Mouse (Mus musculus): ENCODE results near the gene Hs3st2.
A peak's percentile ranks its signal among the peaks of the same experiment; 100 is the strongest.

Hs3st2 gene

DNA sequence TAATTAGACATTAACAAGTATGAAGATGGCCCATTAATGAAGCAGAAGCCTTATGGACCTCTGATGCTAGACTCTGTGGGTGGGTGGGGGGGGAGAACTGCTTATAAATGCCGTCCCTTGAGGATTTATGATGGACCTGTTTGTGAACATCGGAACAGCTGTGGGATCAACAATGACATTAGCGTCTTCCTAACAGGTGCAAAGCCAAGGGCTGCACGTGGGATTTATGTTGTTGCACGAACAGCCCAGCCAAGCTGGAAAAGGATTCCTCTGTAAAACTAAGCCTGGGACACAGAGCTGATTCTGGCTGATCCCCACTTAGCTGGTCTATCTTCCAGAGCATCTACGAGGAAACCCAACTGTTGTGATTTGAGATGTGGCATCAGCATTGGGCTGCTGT is 69.0 kb downstream of the Hs3st2 start:
- DNase-seq, result no peak

DNA sequence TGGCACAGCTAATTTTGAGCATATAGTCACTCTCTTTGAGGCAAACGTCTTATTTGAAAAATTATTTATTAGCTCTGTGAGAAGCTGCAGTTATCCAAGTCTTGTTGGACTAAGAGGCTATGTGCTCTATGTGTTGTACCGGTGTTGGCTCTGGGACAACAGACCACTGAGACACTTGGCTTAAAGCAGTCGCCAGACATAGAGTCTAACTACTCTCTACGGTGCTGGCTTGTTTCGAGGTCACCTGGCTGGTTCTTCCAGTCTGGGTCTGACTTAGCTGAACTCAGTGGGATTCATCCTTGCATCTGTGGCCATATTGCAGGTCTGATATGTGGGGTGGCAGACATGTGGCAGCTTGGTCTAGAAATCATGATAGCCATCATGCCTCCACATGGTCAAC is 72.8 kb downstream of the Hs3st2 start:
- DNase-seq, result no peak

DNA sequence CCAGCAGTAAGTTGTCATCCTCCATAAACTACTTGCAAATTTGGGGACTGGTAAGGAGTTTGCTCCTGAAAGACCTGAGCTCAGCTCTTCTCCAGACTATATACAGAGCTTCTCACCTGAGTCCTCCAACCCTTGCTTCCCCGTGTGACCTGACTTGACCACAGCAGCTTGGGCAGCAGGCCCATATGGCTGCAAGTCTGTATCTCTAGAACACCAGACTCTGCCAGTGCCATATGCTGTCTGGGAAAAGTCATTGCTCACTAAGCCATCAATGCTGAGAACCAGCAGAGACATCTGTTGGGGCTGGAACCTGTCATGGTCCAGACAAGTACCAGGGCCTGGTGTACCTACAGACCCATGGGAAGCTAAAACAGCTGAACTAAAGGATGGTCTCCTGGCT is 73.5 kb downstream of the Hs3st2 start:
- DNase-seq, result no peak

DNA sequence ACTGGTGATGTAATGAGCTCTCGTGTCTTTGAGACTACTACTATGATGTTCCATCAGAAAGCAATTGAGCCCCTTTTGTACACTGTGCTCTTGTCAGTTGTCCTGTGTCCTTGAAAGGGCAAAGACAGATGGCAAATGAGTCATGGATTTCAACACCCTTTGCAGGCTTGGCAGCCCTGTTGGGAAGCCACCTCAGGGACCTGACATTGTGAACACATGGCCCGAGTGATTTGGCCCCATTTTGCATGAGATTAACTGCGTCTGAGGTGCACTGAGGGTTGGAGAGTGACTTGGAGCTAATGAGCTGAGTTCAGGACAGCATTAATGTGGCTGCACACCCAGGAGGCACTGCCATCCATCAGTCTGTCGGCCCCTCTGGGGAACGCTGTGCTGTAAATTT is 74.7 kb downstream of the Hs3st2 start:
- no peak for DNase-seq

DNA sequence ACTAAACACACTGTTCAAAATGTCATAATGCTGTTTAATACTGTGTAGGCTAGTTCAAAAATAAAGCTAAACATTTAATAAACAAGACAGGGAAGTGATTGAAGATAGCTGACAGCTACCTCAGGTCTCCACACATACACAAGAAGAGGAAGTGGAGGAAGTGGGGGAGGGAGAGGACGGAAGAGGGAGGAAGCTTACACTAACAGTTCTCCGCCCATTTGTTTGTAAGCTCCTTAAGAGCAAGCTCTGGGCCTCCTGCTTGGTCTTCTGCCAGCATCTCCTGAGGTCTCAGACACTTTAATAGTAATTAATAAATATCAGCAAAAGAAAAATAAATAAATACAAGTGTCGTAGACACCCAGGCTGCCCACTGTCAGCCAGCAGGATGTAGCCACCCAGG is 77.8 kb downstream of the Hs3st2 start:
- DNase-seq, result peak; percentile 39

DNA sequence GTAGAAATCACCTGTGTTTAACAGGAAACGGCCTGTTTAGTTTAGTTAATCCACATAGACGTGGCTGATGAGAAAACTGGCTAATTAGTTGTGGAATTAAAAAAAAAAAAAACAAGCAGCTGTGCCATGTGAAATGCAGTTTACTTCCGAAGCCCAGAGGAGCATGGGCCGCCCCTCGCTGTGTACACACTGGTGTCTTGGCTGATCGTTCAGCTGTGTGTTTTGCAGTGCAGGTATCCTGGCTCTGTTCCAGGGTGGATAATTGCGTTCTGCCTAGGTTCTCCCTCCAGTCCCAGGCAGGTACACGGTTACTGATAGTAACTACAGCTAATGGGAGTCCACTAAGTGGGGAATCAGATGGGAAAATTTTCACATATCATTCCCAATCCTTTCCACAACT is 86.6 kb downstream of the Hs3st2 start:
- DNase-seq, result no peak

DNA sequence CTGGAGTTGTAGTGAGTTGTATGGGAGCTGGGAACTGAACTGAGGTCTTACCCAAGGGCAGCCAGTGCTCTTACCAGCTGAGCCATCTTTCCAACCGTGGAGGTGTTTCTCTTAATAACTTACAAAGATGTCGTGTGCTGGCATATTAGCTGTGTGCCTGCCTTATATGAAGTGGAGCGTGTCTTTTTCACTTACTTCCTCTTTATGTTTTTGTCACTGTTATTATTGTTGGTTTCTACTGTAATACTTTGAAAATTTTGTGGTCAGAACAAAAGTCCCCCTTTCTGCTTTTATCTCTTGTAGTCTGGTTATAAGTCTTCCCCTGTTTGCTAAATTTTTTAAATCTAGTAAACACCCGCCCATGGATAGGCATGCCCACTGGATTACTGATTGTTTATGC is 88.4 kb downstream of the Hs3st2 start:
- DNase-seq, result no peak

DNA sequence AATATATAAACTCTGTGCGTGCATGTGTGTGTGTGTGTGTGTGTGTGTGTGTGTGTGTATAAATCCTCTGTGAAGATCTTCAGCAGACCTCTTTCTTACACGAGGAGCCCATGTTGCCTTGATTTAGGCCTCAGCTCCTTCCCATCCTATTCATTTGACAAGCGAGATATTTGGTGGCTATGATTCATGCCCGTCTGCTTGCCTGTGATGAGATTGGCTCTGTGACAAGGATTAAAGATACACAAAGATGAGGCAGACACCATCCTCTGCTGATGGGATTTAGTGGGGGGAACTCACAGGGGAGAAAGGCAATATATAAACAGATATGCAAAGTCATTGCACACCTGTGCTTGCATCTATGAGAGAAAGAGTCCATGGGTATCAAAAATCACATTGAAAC is 92.9 kb downstream of the Hs3st2 start:
- DNase-seq, result no peak

DNA sequence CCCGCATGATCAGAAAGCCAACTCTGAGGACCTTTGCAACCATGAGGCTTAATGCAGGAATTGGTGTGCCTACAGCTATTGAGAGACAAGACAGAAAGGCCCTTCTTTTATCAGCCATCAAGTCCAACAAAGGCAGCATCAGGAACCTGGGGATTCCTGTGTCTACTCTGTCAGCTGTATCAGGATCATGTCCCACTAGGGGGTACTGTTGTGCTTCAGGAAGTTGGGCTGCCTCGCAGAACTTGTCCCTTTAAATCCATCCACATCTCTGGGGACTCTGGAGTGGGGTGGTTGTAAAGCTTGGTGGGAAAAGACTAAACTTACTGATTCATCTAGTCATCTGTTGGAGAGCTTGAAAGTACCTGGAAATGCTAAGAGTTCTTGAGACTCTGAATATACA is 93.6 kb downstream of the Hs3st2 start:
- DNase-seq, result peak; percentile 15

DNA sequence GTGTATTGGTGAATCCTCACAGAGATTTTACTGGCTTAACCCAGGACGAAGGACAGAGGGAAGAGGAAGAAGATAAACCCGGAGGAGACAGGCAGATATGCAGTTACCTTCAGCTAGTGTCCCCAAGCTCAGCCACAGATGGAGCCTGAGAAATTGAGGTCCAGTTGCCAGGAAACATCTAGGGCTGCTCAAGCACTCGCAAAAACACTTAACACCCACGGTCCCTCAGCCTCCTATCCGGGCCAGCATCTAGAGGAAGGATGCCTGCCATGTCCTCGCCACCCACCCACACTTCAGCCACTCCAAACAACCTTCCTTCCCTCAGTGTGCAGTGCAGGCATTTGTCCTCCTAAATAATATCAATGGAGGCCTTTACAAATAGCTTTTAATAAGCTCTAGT is 95.6 kb downstream of the Hs3st2 start:
- DNase-seq, result no peak

DNA sequence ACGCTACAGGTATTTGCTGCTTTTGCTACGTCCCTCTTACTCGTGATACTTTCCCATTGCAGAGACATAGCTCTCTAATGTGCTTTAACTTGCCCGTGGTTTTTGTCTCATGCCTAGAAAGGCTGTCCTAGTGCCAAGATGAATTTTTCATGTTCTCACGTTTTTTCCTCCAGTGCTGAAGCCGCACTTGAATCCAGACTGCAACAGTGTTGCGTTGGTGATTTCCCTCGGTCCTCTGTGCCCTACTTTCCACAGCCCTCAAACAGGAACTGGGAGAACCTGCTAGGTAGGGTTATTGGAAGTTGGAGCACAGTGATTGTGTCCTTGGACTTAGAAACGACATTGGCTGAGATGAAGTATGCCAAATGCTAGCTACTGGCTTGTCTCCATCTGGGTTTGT is 97.7 kb downstream of the Hs3st2 start:
- peak; percentile 44 for DNase-seq

DNA sequence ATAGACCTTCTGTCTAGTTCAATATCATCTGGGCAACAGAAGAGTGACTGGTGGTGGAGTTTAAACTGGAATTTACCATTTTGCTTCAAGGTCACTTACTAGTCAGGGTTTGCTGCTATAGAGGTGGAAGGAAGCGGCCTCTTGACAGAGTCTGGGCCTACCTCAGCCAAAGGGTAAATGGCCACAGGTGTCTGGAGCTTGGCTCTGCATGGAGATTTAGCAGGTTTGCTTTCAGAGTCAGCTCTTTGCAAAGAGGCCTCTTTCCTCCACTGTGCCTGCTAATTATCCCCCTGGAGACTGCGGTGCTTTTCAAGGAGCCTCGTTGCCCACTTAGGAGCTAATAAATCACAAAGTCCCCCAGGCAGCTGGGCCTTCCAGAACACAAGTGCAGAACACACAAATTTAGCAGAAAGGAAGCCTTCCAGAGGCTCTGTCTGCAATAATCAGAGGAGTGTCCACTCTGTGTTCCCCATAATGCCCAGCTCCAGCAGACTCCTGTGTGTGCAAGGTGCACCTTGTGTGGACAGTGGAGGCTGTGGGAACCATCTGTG is 99.9 kb downstream of the Hs3st2 start:
- DNase-seq, result no peak

DNA sequence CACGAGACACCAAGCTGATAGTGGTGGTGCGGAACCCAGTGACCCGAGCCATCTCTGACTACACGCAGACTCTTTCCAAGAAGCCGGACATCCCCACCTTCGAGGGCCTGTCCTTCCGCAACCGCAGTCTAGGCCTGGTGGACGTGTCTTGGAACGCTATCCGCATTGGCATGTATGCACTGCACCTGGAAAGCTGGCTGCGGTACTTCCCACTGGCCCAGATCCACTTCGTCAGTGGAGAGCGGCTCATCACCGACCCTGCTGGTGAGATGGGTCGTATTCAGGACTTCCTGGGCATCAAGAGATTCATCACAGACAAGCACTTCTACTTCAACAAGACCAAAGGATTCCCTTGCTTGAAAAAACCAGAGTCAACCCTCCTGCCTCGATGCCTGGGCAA is 108.9 kb downstream of the Hs3st2 start:
- DNase-seq, result no peak

DNA sequence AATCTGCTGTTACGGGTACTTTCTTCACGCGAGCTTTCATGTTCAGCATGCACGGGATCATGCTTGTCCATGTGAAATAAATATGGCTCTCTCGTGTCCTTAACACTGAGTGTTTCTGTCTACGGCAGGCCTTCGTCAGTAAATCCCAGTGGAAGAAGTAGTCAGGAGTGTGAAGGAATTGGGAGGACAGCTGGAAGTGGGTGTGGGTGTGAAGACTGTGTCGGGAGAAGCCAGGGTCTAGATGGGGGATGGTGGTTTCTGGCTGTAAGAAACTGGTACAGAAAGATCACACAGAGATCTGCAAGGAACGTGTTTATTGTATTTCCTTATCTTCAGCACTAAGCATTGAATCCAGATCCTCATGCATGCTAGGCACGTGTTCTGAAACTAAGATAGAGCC is 110.0 kb downstream of the Hs3st2 start:
- DNase-seq, result no peak

DNA sequence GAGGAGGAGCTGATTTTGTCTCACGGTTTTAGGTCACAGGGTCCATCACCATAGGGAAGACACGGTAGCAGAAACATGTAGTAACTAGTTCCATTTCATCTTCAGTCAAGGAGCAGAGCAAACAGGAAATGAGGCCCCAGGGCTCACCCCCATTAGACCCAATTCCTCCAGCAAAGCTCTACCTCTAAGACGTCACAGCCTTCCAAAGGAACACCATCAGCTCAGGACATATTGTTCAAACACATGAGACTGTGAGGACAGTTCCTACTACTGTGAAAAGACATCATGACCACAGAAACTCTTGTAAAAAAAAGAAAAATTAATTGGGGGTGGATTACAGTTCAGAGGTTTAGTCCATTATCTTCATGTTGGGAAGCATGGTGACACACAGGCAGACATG is 125.1 kb downstream of the Hs3st2 start:
- no peak for DNase-seq

DNA sequence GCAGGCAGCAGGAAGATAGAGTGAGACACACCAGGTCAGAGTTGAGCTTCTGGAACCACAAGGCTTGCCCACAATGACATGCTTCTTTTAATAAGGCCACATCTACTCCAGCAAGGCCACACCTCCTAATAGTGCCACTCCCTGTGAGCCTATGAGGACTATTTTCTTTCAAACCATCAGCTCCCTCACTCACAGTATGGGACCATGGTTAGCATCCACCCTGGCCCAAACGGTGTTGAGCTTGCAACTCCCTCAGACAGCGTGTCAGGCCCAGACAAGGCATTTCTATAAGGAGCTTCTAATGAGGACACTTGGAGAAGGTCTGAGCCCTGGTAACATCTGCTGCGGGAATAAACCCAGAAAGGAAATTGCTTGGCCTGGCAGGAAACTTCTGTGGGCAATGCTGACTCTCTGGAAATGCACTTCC is 125.5 kb downstream of the Hs3st2 start:
- DNase-seq, result no peak

DNA sequence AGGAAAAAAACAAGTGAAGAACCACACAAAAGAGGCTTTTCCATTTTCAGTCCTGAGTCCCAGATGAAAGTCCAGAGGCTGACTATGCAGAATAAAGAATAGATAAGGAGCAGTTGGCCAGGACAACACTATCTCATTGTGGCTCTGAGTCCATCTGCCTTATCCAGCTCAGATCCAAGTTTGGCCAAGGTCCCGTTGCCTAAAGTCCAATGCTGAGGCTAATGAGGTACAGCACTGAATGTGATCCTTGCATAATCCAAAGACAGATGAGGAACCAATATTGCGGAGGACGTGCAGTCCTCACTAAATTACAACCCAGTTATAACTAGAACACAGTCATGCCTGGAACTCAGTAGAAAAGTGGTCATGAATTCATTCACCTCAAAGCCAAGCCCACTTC is 130.5 kb downstream of the Hs3st2 start:
- DNase-seq, result no peak

DNA sequence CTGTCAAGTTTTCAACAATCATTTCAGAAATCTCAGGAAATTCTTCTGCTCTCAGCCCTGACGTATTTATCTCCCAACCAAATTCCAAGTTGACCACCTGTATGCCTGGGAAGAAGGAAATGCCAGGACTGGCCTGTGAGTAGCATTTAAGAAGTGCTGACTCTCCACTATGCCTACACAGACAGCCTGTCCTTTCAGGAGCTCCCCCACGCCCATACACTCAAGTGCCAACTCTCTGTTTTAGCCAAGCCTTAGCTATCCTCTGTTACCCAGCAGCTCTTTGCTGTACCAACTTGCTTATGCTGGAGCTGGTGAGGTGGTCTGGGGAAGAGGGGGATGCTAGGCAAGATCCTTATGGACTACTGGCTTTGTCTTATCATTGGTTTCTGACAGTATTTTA is 137.4 kb downstream of the Hs3st2 start:
- no peak for DNase-seq

DNA sequence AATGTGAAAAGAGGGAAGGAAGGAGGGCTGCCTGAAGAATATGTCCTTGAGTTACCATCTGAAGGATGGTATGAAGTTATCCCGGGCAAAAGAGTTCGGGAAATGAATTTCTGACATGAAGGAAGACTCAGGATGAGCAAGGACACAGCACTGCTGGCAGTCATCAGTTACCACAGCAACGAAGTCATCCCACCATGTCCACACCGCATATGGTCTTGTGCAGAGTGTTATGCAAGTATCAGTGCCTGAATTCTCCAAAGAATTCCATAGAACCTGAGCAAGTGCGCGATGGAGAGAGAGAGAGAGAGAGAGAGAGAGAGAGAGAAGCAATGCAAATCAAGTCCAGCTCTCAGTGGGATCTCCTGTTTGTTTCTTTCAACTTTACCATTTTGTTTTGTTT is 142.0 kb downstream of the Hs3st2 start:
- no peak for DNase-seq

DNA sequence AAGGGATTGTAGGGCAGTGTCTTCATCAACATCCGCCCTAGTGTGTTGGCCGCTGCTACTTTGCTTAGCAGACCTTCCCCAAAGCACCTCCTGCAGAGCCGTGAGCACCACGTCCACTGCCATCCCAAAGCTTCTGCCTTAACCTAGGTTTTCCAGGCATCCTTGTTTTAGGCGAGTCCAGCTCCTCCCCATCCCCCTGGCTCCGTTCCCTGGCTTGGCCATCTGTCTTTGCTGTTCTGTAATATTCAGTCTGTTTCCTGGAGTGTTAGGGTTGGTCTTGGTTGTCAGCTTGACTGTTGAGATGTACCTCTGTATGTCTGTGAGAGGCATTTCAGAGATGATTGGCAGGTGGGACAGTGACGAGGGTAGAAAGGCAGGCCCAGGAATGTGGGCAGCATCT is 142.7 kb downstream of the Hs3st2 start:
- no peak for DNase-seq

DNA sequence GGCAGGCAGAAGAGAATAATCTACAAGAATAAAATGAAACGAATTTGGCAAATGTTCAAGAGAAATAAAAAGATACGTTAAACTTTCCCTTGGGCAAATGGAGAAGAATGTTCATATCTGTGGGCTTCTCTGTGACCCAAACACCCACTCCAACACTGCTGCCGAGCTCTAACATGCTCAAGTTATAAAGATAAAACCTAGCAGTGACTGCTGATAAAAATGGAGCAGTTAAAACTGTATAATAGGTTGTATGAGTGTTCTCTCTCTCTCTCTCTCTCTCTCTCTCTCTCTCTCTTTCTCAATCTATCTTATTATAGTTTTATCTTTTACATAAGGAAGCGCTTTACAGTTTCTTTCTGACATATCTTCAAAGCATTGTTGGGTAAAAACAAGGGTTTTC is 144.3 kb downstream of the Hs3st2 start:
- DNase-seq, result no peak

DNA sequence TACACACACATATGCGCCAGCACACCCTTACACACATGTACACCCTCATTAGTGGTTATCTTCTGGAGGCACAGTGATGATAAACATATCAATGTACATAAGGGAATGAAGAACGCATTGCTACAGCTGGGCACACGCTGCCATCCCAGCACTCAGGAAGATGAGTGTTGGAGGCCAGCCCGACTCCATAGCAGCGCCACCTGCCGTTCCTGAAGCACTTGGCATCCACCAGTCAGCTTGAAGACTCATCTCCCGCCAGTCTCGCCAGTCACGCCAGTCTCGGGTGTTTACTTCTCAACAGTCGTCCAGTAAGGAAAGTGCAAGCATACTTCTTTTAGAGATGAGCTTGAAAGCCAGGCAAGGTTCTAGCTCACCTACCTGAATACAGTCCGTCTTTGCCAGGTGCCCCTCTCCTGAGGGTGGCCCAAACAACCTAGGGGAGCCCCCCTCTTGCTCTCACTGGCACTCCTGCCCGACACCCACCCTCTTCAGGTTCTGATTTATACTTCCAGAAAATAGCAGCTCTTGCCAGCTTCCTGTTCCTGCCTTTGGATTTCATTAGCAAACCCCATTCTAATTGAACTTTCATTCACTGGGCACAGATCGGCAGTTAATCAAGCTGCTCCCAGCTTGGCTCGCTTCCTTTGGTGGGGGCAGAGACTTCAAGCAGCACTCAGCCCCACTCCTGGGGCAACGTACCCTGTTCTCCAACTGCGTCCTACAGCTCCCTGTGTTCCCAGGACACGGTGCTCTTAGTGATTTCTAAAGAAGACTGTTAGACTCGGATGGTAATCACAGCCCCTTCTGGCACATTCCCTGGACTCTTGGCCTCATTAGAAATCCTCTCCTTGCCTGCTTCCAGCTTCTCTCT is 148.0 kb downstream of the Hs3st2 start:
- DNase-seq, result peak; percentile 24

DNA sequence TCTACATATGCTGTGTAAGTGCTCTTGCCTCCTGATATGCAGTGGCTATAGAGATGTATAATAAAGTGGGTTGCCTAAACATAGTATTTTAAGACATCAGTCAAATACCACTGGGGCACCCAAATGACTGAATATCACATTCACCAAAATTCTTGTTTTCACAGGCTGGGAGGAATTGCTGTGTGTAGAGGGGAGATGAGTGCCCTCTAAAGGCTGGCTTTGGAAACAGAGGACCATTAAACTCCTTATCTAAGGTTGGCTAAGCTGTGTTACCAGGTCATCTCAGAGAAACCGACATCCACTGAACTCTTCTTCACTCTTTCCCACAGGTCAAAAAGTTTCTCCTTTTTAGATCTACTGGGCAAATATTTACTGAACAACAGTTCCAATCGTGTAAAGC is 150.8 kb downstream of the Hs3st2 start:
- DNase-seq, result no peak

DNA sequence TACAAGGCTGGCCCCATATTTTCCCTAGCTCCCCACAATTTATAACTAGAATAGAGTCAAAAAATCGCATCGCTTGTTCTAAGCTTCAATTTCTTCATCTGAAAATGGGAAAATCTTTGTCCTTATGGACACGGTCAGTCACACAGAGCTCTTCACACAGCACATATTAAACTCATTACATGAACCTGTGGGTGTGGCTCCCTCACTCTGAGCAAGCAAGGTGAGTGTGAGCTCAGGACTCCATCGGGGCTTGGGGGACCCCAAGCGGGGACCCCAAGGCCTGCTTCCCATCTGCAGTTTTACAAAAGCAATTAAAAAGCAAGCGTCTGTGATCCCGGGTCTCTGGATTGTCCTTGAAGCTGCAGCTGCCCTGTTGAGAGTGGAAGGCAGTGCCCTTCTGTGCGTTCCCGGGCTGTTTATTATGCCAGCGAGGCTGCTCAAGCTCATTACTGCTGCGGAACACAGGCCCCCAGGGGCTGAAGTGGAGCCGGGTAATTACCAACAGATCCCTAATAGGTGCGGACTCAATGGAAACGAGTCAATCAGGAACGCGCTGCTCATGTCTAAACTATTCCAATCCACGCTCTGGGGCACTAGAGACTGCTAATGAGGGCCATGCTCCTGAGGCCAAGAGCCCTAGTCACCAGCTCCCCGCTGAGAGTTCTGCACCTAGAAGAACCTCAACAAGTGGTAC is 157.8 kb downstream of the Hs3st2 start:
- peak; percentile 34 for DNase-seq

Data from kidney, postnatal 14 days (tissue).